Mouse (Mus musculus) MEL (cell line): ENCODE data around the gene Slc25a41.

Source experiments
- CHD2 ChIP-seq: IDR thresholded peaks from 2 replicates; pipeline ENCODE4 v1.6.1; 2011; ENCODE audit warnings: low read length, improper control_type of control experiment
- MAX ChIP-seq: IDR thresholded peaks from 2 replicates; pipeline ENCODE4 v1.6.1; 2011; ENCODE audit warnings: low read length, improper control_type of control experiment
- MAZ ChIP-seq: IDR thresholded peaks from 2 replicates; pipeline ENCODE4 v1.6.1; 2012; ENCODE audit warnings: low read depth, mild to moderate bottlenecking, inconsistent platforms, low read length, improper control_type of control experiment
- NELFE ChIP-seq: IDR thresholded peaks from 2 replicates; pipeline ENCODE4 v1.6.1; 2011; ENCODE audit warnings: low read depth, low read length, improper control_type of control experiment
- POLR2A ChIP-seq, 2 experiments: IDR thresholded peaks; 2 replicates each; pipeline ENCODE4 v1.6.1; 2011 to 2012; ENCODE audit warnings: low read length in 2 of 2, mild to moderate bottlenecking in 2 of 2, control low read depth in 1 of 2, improper control_type of control experiment in 1 of 2, low read depth in 1 of 2, moderate library complexity in 1 of 2; ENCODE audit not compliant: control insufficient read depth in 1 of 2, insufficient read depth in 1 of 2, poor library complexity in 1 of 2

- TF ChIP-seq NELFE (no peak), MAX (peak; percentile 94), MAZ (peak; percentile 31; the same call in 1 of the 2 replicates), CHD2 (no peak), POLR2A (IDR thresholded peaks at IDR 0.05; ENCODE audit: control insufficient read depth in 1 of 2, insufficient read depth in 1 of 2, low read depth in 1 of 2, low read length in 2 of 2, poor library complexity in 1 of 2) (peak in 1 of 2 experiments; percentile 9; a peak in 1 of 4 replicates)
Measured at GRCm38 (mm10) chr17:56989467-56990114, 51.9 kb downstream of the Slc25a41 start.
